Mouse (Mus musculus) liver, postnatal 0 days (tissue): ENCODE measurements at regions not wholly inside any gene's neighbourhood (a gene's known extent, or its start where the extent isn't known, plus 50 kb on each side); places are given as distances from the start of the nearest gene placed in this dataset.

Source experiments
- ATAC-seq: fragments of 200-750 bp; cut with Nextera tagmentation; 2 replicates; pipeline ENCODE4 v1.8.0; 2017; ENCODE audit warnings: mild to moderate bottlenecking, moderate library complexity
- DNase-seq: peaks from one replicate; pipeline ENCODE4 v3.0.0-alpha.2; 2016
- H3K27ac ChIP-seq: fragments of 300-500 bp; sonication (generic); 2 replicates; pipeline ENCODE4 v1.5.1; 2014; ENCODE audit warnings: antibody characterized with exemption, moderate library complexity, mild to moderate bottlenecking, low read depth
- H3K27me3 ChIP-seq: fragments of 300-500 bp; sonication (generic); 2 replicates; pipeline ENCODE4 v1.6.1; 2014; ENCODE audit warnings: low read length, control low read depth, mixed read lengths; ENCODE audit not compliant: insufficient read depth
- H3K36me3 ChIP-seq: fragments of 300-500 bp; sonication (generic); replicated peaks from 2 replicates; pipeline ENCODE4 v1.6.1; 2014; ENCODE audit warnings: mild to moderate bottlenecking, control low read depth, low read length, moderate library complexity, mixed read lengths; ENCODE audit not compliant: insufficient read depth
- H3K4me1 ChIP-seq: fragments of 300-500 bp; sonication (generic); 2 replicates; pipeline ENCODE4 v1.6.1; 2014; ENCODE audit warnings: antibody characterized with exemption, mild to moderate bottlenecking, control low read depth; ENCODE audit not compliant: insufficient read depth
- H3K4me2 ChIP-seq: fragments of 300-500 bp; sonication (generic); 2 replicates; pipeline ENCODE4 v1.6.1; 2014; ENCODE audit warnings: low read depth, mild to moderate bottlenecking, low read length, moderate library complexity, mixed read lengths
- H3K4me3 ChIP-seq: fragments of 300-500 bp; sonication (generic); 2 replicates; pipeline ENCODE4 v1.5.1; 2014; ENCODE audit warnings: low read depth, low read length
- H3K9ac ChIP-seq: fragments of 300-500 bp; sonication (generic); replicated peaks from 2 replicates; pipeline ENCODE4 v1.6.1; 2014; ENCODE audit warnings: mild to moderate bottlenecking, moderate library complexity
- H3K9me3 ChIP-seq: fragments of 300-500 bp; sonication (generic); 2 replicates; pipeline ENCODE4 v1.6.1; 2016; ENCODE audit warnings: mild to moderate bottlenecking, control low read depth, low read length, mixed read lengths
- CTCF ChIP-seq: sonication (generic); IDR thresholded peaks from 2 replicates; pipeline ENCODE4 v1.5.1; 2016; ENCODE audit warnings: antibody characterized with exemption, low read depth
- EP300 ChIP-seq: IDR thresholded peaks from 2 replicates; pipeline ENCODE4 v1.6.1; 2016; ENCODE audit warnings: antibody characterized with exemption, low read depth, mild to moderate bottlenecking
- WGBS: fragments of 180-500 bp; shearing (Covaris S2); extraction: QIAGEN DNeasy Blood & Tissue Kit; methylation state at CpG from one replicate; pipeline ENCODE4 v1.1.7; 2014; ENCODE audit not compliant: insufficient replicate concordance; 5-methylcytosine and 5-hydroxymethylcytosine counted together

GRCm38 (mm10) chr5:111626273-111626798, 107.4 kb upstream of the Gm26897 start:
- H3K36me3 ChIP-seq = no peaks in the 10 kb centered on the region
- TF ChIP-seq EP300 (no peak), CTCF (no peak)
- H3K27me3 ChIP-seq = no peaks in the 10 kb centered on the region
- H3K27ac ChIP-seq = no peak overlapping the region
- H3K9me3 ChIP-seq = no peaks in the 10 kb centered on the region
- 37% methylated on average over 6 of the region's 6 CpGs for WGBS
- no peaks in the 10 kb centered on the region for H3K4me1 ChIP-seq
- no peak overlapping the region for H3K4me2 ChIP-seq
- H3K4me3 ChIP-seq = no peak overlapping the region
- no peak for ATAC-seq
- no peak for DNase-seq
- H3K9ac ChIP-seq = no peak overlapping the region

GRCm38 (mm10) chr5:111630313-111630844, 103.3 kb upstream of the Gm26897 start:
- H3K4me3 ChIP-seq = no peak overlapping the region
- DNase-seq = no peak
- H3K36me3 ChIP-seq = no peaks in the 10 kb centered on the region
- H3K27me3 ChIP-seq = no peaks in the 10 kb centered on the region
- no peak for ATAC-seq
- peaks cover 10% of the 10 kb centered on the region for H3K9me3 ChIP-seq
- no peaks in the 10 kb centered on the region for H3K4me1 ChIP-seq
- 75% methylated on average over 3 of the region's 3 CpGs for WGBS
- H3K27ac ChIP-seq = no peak overlapping the region
- H3K4me2 ChIP-seq = no peak overlapping the region
- no peak overlapping the region for H3K9ac ChIP-seq
- TF ChIP-seq EP300 = no peak
- no peak for TF ChIP-seq CTCF

GRCm38 (mm10) chr5:111631572-111632161, 102.1 kb upstream of the Gm26897 start:
- no peak overlapping the region for H3K9ac ChIP-seq

GRCm38 (mm10) chr5:111635092-111635491, 98.6 kb upstream of the Gm26897 start:
- Histone ChIP-seq H3K36me3 (no peaks in the 10 kb centered on the region), H3K9me3 (peaks cover 10% of the 10 kb centered on the region), H3K4me2 (no peak overlapping the region), H3K9ac (no peak overlapping the region), H3K4me1 (no peaks in the 10 kb centered on the region), H3K27ac (no peak overlapping the region), H3K27me3 (peaks cover 11% of the 10 kb centered on the region), H3K4me3 (no peak overlapping the region)
- ATAC-seq = no peak
- TF ChIP-seq EP300 (no peak), CTCF (no peak)
- WGBS = 64% methylated on average over 5 of the region's 5 CpGs
- DNase-seq = no peak

More at GRCm38 (mm10) chr5:111631572-111632161, 102.1 kb upstream of the Gm26897 start:
- Histone ChIP-seq H3K27ac (no peak overlapping the region), H3K9me3 (peaks cover 10% of the 10 kb centered on the region), H3K36me3 (no peaks in the 10 kb centered on the region), H3K4me1 (no peaks in the 10 kb centered on the region), H3K27me3 (no peaks in the 10 kb centered on the region), H3K4me2 (no peak overlapping the region), H3K4me3 (no peak overlapping the region)
- no peak for DNase-seq
- no peak for ATAC-seq
- no peak for TF ChIP-seq EP300
- no peak for TF ChIP-seq CTCF
- 53% methylated on average over 18 of the region's 18 CpGs for WGBS

- Histone ChIP-seq H3K36me3 (no peaks in the 10 kb centered on the region), H3K27ac (no peak overlapping the region), H3K9me3 (peaks cover 10% of the 10 kb centered on the region), H3K27me3 (peaks cover 11% of the 10 kb centered on the region), H3K4me3 (no peak overlapping the region), H3K4me1 (no peaks in the 10 kb centered on the region), H3K9ac (no peak overlapping the region), H3K4me2 (no peak overlapping the region)
- ATAC-seq (no peak), DNase-seq (no peak)
- TF ChIP-seq CTCF = no peak
- TF ChIP-seq EP300 = no peak
- 55% methylated on average over 4 of the region's 4 CpGs for WGBS
These were observed 96.8 kb upstream of the Gm26897 start for GRCm38 (mm10) chr5:111636969-111637368.

- 56% methylated on average over 7 of the region's 7 CpGs for WGBS
- H3K9ac ChIP-seq = no peak overlapping the region
- DNase-seq = no peak
These were observed 95.4 kb upstream of the Gm26897 start for GRCm38 (mm10) chr5:111638306-111638705.

More at GRCm38 (mm10) chr5:111638306-111638705, 95.4 kb upstream of the Gm26897 start:
- peaks cover 11% of the 10 kb centered on the region for H3K27me3 ChIP-seq
- no peaks in the 10 kb centered on the region for H3K36me3 ChIP-seq
- TF ChIP-seq EP300 (no peak), CTCF (no peak)
- no peak overlapping the region for H3K4me2 ChIP-seq
- no peaks in the 10 kb centered on the region for H3K4me1 ChIP-seq
- no peak overlapping the region for H3K27ac ChIP-seq
- no peak overlapping the region for H3K4me3 ChIP-seq
- peaks cover 5% of the 10 kb centered on the region for H3K9me3 ChIP-seq
- ATAC-seq = no peak
